Mouse (Mus musculus) layer of hippocampus, adult 8-10 months (tissue): ENCODE data around the gene Jag2. TPM values are rescaled to one million over a fixed set of nuclear protein-coding genes. Genes with fewer than 3 reads are reported as not detected.

Source experiments
- DNase-seq, 2 experiments: peaks; one replicate each; pipeline ENCODE4 v3.0.0; 2022; ENCODE audit warnings: low spot score in 2 of 2
- total RNA-seq, 4 experiments: library from RNA; stranded (reverse); gene quantifications; 2 replicates each; pipeline ENCODE4 v1.2.4; 2022

Gene Jag2
- total RNA-seq, 4 experiments from 2014 or later, result 47.1 to 61.1 (median 56.9) TPM

DNA sequence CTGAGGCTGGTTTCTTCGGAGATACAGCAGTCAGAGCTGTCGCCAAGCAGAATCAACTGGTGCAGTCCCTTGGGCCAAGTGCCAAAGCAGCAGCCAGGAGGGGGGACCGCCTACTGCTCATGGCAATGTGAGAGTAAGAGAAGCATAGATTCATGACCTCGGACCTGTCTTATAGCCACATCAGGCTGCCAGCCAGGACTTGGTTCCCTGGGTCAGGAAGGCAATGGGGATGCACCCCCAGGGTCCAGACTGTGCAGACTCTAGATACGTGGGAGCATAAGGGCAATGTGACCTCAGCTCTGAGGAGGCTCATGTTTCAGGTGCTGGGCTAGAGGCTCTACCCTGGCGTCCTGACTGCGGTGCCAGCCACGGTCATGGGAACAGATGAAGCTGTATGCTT, 25.6 kb downstream of the Jag2 start:
- no peak for DNase-seq

DNA sequence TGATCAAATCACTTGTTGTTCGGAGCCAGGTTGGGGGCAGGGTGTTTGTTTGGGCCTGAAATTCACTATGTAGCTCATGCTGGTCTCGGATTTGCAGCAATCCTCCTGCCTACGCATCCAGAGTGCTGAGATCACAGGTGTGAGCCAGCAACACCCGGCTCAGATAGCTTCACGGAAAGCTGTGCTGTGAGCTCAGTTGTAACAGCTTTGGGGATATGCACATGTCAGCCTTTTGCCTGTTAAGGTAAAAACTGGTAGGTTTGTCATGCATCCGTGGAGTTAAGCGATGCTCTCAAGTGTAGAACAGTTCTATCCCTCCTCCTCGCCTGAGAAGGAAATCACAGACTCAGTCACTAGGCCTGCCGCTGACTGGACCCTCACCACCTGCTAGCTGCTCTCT, 28.9 kb downstream of the Jag2 start:
- peak; percentile 57 to 65 for DNase-seq

DNA sequence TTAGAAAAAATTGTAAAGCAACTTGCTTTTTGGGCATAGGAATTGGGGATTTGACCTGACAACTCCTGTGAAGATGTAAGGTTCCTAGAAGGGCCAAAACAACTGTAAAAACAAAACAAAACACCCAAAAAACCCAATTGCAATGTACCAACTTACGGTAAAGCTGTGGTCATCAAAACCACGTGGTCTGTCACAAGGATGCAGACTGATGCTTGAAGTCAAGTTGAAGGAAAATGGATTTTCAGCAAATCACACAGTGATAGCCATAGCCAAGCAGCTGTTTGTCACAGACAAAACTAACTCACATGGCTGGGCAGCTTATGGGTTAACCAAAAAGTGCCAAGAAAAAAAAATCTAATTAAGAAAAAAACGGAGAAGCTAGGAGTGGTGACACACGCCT, 30.6 kb downstream of the Jag2 start:
- DNase-seq, result no peak

DNA sequence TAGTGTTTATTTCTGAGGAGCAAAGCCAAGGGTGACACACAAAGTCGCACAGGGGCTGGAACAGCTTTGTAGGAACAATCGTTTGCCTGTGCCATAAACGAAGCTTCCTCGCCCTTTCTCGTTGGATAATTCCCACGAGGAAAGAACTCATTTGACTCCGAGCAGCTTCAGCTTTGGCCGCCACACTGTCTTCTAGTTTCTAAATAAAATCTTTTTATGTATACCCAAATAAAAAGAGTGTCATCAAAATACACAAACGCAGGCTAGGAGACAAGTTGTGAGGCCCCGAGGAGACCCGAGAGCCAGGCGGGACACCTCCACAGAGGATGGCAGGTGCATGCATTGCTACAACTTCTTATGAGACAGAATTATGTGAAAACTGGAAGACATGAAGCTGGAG, 31.2 kb downstream of the Jag2 start:
- no peak for DNase-seq

DNA sequence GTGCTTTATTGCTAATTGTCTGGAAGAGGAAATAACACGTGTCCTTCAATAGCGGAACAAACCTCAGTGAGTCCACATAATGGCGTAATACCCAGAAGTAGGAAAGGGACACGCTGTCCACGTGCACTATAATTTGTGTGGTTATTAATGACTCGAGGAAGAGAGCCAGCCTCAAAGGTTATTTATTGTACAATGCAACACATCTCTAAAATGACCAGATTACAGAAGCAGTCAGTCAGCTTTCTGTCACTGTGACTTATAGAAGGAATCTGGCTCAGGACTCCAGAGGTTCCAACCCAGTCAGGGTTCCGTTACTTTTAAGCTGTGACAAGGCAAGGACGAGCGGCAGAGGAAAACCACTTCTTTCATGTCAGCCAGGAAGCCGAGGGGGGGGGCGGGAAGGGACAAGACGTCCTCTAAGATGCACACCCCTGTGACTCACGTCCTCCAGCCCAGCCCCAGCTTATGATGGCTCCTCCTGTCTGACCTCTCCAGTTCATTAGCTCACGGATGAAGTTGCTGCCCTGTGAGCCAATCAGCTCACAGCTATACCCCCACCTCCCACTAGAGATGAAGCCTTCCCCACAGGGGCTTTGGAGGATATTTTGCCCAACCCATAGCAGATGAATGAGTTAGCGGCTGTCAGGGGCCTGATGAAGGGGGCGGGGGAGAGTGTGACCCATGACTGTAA, 31.9 kb downstream of the Jag2 start:
- no peak for DNase-seq

DNA sequence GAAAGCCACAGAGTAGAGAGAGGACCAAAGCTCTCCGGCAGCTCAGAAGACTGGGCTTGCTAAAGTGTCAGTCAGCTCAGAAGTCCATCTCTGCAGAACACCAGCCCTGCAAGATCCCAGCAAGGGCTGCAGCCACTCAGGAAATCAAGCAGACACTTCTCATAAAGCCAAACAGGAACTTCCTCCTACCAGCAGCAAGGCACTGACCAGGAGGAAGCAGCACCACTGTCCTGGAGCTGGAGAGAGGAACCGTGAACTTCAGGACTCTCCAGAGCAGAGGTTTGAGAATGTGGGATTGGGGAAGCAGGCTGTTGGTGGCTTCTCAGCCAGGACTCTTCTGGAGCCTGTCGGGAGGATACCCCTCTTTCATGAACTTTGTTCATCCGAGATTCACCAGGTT, 34.6 kb downstream of the Jag2 start:
- DNase-seq, result no peak

DNA sequence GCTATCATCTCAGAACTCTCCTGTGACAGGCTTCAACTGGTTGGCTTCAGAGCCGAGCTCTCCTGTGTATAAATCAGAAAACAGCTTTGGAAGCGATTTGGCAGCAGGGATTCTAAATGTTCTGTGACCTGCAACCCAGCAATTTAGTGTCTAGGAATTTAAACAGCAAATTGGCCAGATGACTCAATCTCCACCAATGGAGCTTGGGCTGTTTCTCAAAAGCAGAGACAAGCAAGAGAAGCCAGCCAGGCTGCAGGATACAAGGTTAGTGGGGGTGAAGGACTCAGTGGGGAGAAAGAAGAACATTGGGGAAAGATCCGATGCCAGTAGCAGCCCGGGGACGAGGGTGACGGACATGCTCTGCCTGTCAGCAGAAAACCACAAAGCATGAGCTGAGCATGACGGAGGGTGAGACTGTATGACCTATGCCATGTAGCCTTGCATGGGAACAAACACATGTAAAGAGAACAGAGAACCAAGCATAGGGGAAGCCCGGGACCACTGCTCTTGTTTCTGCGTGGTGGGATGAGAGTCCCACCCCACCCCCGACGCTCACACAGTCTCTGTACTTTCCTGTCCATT, 35.2 kb downstream of the Jag2 start:
- no peak for DNase-seq

DNA sequence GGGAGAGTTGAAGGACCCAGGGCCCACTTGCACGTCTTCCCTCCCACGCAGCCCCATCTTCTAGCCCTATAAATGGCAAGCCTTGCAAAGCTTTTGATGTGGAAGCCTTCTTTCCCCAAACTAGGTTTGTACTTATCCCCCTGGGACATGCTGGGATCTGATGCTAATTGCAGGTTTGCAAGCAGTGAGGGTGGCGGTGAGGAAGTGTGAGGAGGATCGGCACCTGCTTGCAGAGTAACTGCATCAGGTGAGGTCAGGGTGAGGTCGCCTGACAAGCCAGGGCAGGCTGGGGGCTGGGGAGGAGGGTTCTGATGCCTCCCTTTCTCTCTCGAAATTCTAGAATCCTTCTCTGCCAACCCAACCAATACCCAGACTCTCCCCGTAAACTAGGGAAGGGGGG, 44.1 kb downstream of the Jag2 start:
- DNase-seq, result no peak

DNA sequence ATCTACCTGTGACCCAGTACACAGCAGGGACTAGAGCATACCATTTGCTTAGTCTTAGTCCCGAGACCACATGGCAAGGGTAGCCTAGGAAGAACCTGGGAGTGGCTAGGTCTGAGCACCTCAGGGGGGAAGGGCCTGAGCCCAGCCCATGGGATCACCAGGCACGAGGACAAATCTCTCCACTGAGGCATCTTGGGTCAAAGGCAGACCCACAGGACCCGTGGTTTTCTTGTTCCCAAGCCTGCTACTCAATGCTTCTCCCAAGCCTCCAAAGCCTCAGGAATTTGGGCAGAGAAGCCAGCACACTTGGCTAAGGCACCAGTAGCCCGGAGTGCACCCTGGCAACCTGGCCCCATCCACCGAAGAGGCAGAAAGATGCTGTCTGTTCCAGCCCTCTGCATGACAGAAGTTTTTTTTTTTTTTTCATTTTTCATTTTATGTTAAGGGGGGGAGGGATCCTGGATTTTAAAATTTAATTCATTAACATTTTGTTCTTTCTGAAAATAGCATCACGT, 48.2 kb downstream of the Jag2 start:
- no peak for DNase-seq

DNA sequence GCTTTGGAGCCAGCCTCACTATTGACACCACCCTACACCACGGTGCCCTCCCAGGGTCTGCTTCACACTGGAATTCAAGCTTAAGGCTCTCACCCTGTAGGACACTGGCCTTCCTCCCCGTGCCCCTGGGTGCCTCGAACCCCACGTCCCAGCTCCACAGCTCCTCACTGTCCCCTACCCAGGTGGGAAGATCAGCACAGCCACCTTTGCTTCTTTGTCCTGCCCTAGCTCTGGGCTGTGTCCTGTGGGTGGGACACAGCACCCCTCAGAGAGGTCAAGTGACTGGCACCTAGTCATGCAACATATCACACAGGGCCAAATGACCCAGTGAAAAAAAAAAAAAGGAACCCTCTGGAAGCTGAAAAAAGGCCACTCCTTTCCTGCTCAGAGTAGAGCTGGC, 48.9 kb downstream of the Jag2 start:
- no peak for DNase-seq

DNA sequence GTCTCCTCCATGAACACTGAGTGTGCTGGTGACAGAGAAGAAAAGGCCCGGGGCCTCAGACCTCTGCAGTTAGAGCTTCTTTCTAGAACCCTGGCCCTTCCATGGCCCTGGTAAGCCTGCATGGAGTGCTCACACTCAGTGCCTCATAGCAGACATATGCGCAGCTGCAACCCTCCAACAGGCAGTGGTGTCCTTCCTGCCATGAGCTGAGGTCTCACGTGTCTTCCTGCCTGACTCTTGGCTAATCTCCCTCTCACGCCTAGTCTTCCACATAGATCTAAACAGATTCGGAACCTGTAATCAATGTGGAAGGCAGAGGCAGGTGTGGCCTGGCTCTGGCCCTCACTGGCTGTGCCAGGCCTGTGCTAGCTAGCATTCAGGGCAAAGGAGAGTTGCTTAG, 49.8 kb downstream of the Jag2 start:
- DNase-seq, result no peak

DNA sequence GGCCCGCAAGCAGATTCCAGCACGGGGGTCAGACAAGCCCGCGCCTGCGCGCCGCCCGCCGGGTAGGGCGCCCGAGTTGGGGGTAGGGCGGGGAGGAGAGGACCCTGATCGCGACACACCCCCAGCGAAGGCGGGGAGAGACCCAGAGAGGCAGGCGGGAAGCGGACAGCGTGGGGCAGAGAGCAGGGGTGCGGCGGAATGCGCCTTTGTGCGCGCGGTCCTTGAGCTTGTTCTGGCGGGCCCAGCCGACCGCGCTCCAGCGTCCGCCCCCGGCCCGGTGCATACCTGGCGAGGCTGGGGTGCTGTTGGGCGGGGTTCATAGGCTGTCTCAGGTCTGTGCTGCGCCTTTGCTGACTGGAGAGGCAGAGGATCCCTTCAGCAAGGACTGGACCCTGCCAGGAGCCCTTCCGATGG, 52.0 kb downstream of the Jag2 start:
- DNase-seq, result no peak

DNA sequence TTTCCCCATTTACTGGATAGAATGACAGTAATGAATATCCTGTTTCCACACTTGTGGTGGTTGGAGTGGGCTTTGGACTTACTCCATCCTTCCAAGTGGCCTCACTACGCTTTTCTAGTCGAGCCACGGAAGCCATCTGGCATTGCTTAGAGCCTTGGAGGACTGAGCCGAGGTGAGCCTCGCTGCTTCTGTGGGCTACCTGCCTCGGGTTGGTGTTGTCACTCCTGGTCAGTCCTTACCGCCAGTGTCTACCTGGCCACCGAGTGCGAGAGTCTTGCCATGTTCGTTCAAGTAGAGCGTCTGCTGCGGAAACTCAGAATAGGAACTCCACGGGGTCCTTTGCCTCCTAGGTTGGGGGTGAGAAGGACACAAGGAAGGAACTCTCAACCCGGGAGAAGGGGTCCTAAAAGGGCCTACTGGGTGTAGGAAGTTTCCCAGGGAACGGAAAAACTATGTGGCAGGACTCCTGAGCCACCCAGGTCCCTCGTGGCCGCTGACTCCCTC, 52.5 kb downstream of the Jag2 start:
- no peak for DNase-seq

DNA sequence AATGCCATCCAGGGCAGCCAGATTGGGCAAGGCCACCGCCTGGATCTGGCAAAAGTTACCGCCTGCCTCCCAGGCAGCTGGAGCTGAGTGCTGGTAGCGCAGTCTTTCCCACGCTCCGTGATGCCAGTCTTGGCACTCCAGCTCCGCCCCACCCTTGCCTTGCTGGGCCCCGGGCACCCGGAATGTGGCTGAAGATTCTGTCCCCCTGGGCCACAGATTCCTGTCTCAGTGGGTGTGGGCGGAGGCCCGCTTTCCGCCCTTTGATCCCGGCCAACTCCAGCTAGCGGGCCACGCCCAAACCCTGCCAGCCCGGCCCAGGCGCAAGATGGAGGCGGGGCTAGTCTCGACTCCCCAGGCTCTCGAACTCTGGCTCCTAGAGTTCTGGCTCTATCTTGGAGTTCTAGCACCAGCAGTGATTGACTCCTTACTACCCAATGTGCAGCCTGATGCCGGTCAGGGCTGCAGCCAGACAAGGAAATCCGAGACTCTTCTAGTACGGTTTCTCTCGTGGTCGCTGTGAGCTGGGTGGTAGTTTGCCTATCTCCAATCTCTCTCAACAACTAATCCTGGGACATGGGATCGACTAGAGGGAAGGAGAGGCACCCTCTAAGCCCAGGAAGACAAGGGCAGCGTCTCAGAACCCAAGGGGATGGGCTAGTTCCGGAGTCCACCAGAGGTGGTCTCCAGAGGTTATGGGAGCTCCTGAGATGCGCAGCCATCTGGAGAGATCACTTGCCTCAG, 53.1 kb downstream of the Jag2 start:
- no peak for DNase-seq

DNA sequence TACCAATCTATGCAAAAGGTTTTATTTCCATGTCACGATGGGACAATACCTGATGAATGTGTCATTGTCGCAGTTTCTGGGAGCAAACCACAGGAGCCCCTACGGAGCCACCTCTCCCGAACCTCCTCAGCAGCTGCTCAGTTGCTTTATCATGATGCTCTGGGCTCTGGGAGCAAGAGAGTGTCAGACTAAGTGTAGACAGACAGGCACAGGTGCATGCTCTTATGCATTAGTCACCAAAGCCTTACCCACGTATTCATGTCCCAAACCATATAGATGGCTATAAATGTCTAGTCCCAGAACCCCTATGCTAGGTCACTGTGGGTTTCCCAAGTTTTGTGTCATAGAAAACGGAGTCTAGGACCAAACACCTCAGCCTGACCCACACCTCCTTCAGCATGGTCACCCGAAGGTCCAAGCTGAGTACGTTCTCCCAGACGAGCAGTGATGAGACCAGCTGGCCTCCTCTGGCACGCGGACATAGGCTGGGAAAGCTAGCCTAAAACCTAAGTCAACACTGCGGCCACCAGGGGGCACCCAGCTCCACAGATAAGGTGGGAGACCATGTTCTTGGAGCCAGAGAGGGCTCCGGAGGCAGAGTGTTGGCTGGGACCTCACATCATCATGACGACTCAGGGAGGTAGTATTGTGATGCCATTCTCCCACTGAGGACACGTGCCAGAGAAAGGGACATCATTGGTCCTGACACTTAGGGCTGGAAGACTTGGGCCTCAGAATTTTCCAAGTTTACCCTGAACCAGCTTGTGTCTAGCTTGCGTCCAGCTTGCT, 54.2 kb downstream of the Jag2 start:
- DNase-seq, result peak; percentile 79 to 86

DNA sequence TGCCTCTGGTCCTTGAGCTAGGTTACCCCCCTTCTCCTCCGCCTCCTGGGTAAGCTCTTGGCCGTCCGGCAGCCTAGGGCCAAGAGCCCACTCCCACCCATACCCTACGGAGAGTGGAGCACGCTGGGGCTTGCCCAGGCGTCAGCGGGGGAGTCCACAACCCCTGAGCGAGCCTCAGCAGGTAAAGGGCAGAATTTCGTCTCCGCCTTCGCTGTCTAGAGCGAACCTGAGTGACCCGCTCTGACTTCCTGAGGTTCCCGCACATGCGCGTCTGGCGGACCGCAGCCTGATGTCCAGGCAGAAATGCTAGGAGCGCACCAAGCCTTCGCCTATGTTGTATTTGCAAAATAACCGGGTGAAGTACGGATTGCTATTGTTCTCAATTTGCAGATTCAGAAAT, 55.4 kb downstream of the Jag2 start:
- DNase-seq, result no peak

DNA sequence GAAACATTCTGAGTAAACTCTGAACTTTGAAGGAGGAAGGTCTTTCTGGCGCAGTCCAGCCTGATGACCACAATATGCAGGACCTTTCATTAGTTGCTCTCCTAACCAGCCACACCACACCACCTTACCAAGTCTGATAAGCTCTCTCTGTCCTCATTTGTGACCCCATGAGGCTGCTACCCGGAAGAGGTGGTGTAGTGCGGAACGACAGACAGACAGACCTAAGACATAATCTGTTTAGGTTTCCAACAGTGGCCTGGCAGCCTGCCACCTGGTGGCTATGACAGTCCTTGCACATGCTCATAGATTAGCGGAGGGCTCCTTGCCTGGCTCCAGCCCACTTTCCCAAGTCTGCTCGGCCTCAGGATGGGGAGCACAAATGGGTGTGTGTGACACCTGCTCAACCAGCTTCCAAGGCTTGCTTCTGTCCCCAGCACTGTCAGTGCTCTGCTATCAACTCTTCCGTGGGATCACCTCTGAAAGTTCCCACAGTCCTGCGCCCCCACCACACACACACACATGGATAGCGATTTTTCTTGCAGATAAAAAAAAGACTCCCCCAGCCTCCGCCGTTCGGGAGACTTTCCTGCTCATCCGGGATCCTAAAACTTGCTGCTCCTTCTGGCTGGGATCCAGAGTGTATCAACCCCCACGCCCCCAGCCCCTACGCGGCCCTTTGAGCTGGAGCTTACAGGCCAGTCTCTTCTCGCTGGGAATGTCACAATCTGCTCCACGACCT, 56.0 kb downstream of the Jag2 start:
- peak; percentile 38 to 50 for DNase-seq

DNA sequence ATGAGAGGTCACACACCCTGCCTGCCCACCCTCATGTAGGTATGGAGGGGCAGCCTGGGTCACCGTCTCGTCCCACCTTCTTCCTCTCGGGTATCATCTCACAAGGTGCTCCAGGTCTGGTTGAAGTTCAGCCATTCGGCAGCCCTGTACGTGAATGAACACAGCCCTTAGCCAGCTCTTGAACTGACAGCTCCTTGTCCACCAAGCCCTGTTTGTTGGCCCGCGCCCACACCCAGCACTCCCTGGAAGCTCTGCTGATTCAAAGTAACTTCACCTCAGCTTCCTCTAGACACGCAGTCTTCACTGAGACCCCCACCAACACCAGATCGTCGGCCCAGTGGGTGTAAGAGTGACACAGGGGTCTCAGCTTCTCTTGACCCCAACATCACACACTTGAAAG, 56.6 kb downstream of the Jag2 start:
- DNase-seq, result no peak

DNA sequence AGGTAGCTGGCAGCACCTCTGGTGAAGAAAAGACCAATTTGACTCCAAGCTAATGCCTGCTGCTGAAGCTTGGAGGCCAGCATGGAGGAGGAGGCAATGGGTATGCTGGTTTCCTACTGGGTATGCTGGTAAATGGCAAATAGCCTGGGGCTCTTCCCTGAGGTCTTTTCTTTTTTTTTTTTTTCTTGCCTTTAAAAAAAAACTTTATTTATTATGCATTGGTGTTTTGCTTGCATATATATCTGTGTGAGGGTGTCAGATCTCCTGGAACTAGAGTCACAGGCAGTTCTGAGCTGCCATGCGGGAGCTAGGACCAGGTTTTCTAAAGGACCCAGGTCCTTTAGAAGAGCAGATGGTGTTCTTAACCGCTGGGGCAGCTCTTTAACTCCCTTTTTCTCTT, 58.3 kb downstream of the Jag2 start:
- no peak for DNase-seq

DNA sequence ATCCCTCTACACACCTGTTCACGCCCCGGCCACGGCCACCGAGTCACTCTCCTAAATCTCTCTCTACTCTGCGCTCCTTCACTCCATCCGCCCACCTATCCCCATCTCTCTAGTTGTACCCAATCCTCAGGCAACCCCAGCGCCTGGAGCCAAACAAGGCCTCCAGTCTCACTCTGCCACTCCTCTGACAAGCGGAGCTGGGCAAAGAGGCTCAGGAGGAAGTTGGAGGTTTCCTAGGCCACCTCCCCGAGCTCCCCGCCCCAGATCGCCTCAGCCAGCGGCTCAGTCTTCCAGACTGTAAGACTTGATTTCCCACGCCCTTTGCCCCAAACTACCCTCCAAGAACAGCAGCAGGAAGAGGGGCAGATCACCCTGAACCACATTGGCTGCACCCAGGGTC, 58.8 kb downstream of the Jag2 start:
- DNase-seq, result no peak

DNA sequence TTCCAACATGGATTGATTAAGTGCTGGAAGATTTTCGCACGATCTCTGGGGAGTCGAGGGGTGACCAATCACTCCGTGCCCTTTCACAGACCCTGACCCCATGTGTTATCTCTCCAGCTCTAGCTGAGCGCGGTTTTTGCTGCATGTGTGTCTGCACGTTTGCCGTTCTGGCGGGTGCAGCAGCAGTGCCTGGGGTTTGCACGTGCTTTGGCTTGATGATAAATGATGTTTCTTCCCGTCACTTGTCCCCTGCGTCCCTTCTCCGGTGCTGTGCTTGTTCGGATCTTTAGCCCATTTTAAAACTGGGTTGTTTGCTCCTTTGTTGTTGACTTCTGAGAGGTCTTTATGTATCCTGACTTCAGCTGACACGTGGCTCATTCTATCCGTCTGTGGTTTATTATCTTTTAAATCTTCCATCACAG, 59.8 kb downstream of the Jag2 start:
- DNase-seq, result no peak
